Mouse (Mus musculus): ENCODE data around the gene Asna1.

DNA sequence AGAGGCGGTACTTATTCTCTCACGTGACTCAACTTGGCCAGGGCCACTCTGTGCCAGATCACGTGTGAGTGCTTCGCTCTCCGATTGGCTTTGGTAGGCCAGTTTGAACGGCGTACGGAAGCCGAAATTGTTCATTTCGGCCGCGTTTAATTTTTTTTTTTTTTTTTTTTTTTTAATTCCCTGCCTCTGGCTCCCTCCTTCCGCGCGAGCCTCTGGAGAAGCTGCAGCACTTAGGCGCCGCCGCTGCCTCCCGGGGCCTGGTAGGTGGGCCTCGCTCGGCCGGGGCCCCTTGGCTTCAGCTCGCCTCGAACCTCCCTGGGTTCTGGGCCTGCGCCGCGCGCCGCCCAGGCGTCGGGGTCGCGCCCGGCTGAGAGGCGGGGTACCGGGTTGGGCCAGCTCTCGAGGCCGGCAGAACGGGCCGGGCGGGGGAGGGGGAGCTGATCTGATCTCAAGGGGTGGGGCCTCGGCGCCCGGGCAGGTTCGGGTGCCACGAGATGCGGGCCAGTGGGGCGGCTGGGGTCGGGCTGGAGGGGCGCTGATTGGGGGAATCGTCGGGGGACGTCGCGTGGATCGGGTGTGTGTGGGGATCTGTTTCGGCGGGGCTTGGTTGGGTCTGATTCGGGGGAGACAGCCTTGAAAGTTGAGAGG is 11.8 kb upstream of the Asna1 start, which contains the start of gene Tnpo2:
- TF ChIP-seq POLR2A (IDR thresholded peaks at IDR 0.05; ENCODE audit: borderline replicate concordance, control insufficient read depth, low read depth, low read length) (no peak), CTCF (IDR thresholded peaks at IDR 0.05; ENCODE audit: control insufficient read depth, insufficient read depth, low read length) (no peak)
